Mouse (Mus musculus): ENCODE measurements around the gene Rimbp3. TPM values are rescaled to one million over a fixed set of nuclear protein-coding genes. Genes with fewer than 3 reads are reported as not detected.
"Not testable (repeated sequence)": the region's sequence is repeated elsewhere in the genome, so short reads cannot be mapped to it uniquely, and the experiment has no call there.

Gene Rimbp3
- polyA plus RNA-seq, 1 experiment from 2014 or later = 1.8 TPM

- Histone ChIP-seq H3K9me3 (0 out of 2 replicates have a peak, but pooled peaks cover 4% of the 10 kb centered on the region), H3K36me3 (no peaks in the 10 kb centered on the region), H3K4me2 (replicated peaks) (no peak overlapping the region), H3K27me3 (replicated peaks) (no peaks in the 10 kb centered on the region), H3K4me3 (no peak overlapping the region), H3K4me1 (no peaks in the 10 kb centered on the region), H3K27ac (no peak overlapping the region), H3K9ac (no peak overlapping the region)
- no peak for ATAC-seq (ENCODE audit: low FRiP score, low read depth)
- WGBS = 88% methylated on average over 5 of the region's 5 CpGs
Observed at GRCm38 (mm10) chr16:17225584-17225983, 17.2 kb downstream of the Rimbp3 start.

- no peak overlapping the region for H3K4me3 ChIP-seq
- H3K9me3 ChIP-seq = 0 out of 2 replicates have a peak, but pooled peaks cover 4% of the 10 kb centered on the region
- no peaks in the 10 kb centered on the region for H3K27me3 ChIP-seq (replicated peaks)
- no peak for ATAC-seq (ENCODE audit: low FRiP score, low read depth)
- no peak overlapping the region for H3K4me2 ChIP-seq (replicated peaks)
- H3K36me3 ChIP-seq = no peaks in the 10 kb centered on the region
- no peak overlapping the region for H3K27ac ChIP-seq
- H3K9ac ChIP-seq = no peak overlapping the region
- no peaks in the 10 kb centered on the region for H3K4me1 ChIP-seq
Observed at GRCm38 (mm10) chr16:17226496-17226895, 18.1 kb downstream of the Rimbp3 start.

GRCm38 (mm10) chr16:17231523-17231922 is 23.1 kb downstream of the Rimbp3 start:
- not testable (repeated sequence) for ATAC-seq (ENCODE audit: low FRiP score, low read depth); H3K9me3 ChIP-seq; H3K27me3 ChIP-seq (replicated peaks); H3K4me2 ChIP-seq (replicated peaks); H3K9ac ChIP-seq; H3K27ac ChIP-seq; H3K4me3 ChIP-seq; H3K36me3 ChIP-seq
- peaks cover 23% of the 10 kb centered on the region for H3K4me1 ChIP-seq
- WGBS = 93% methylated on average over 2 of the region's 2 CpGs

- 2% methylated on average over 55 of the region's 59 CpGs for WGBS
- peaks cover 29% of the 10 kb centered on the region for H3K4me1 ChIP-seq
Observed at GRCm38 (mm10) chr16:17232794-17233701, 24.6 kb downstream of the Rimbp3 start, which contains the start of gene Hic2. Gene Hic2 (plus strand): TSS chr16:17233572.

GRCm38 (mm10) chr16:17233702-17234498 is 25.5 kb downstream of the Rimbp3 start:
- peak overlapping the region; percentile 87 for H3K4me3 ChIP-seq
- peak overlapping the region; percentile 90 for H3K9ac ChIP-seq
- H3K4me1 ChIP-seq = peaks cover 33% of the 10 kb centered on the region
- 0 out of 2 replicates have a peak, but pooled peaks cover 4% of the 10 kb centered on the region for H3K9me3 ChIP-seq
- WGBS = under 1% methylated on average over 61 of the region's 62 CpGs
- H3K27me3 ChIP-seq (replicated peaks) = no peaks in the 10 kb centered on the region
- H3K27ac ChIP-seq = peak overlapping the region; percentile 87
- peak overlapping the region; percentile 78 for H3K4me2 ChIP-seq (replicated peaks)
- H3K36me3 ChIP-seq = no peaks in the 10 kb centered on the region
- ATAC-seq (ENCODE audit: low FRiP score, low read depth) = peak; percentile 76

More at GRCm38 (mm10) chr16:17232794-17233701, 24.6 kb downstream of the Rimbp3 start, which contains the start of gene Hic2:
- Histone ChIP-seq H3K9me3 (0 out of 2 replicates have a peak, but pooled peaks cover 4% of the 10 kb centered on the region), H3K4me2 (replicated peaks) (peak within 1 kb of the TSS; percentile 78), H3K27me3 (replicated peaks) (no peaks in the 10 kb centered on the region), H3K9ac (peak within 1 kb of the TSS; percentile 90), H3K27ac (peak within 1 kb of the TSS; percentile 87), H3K4me3 (peak within 1 kb of the TSS; percentile 87), H3K36me3 (no peaks in the 10 kb centered on the region)
- ATAC-seq (ENCODE audit: low FRiP score, low read depth) = peak; percentile 96

- H3K27ac ChIP-seq = 0 out of 2 replicates have a peak overlapping the region, but pooled peaks have one; percentile 87
- peak overlapping the region; percentile 90 for H3K9ac ChIP-seq
- 0 out of 2 replicates have a peak, but pooled peaks cover 4% of the 10 kb centered on the region for H3K9me3 ChIP-seq
- peak; percentile 22; the same call in 1 of the 2 replicates for ATAC-seq (ENCODE audit: low FRiP score, low read depth)
- no peaks in the 10 kb centered on the region for H3K36me3 ChIP-seq
- peak overlapping the region; percentile 87 for H3K4me3 ChIP-seq
- H3K27me3 ChIP-seq (replicated peaks) = no peaks in the 10 kb centered on the region
- H3K4me2 ChIP-seq (replicated peaks) = peak overlapping the region; percentile 78
- 2% methylated on average over 12 of the region's 12 CpGs for WGBS
- peaks cover 33% of the 10 kb centered on the region for H3K4me1 ChIP-seq
Observed at GRCm38 (mm10) chr16:17234499-17234895, 26.1 kb downstream of the Rimbp3 start.

- 52% methylated on average over 9 of the region's 9 CpGs for WGBS
- peaks cover 35% of the 10 kb centered on the region for H3K4me1 ChIP-seq
Observed at GRCm38 (mm10) chr16:17234916-17235665, 26.7 kb downstream of the Rimbp3 start.

GRCm38 (mm10) chr16:17237634-17238033 is 29.2 kb downstream of the Rimbp3 start:
- peaks cover 35% of the 10 kb centered on the region for H3K4me1 ChIP-seq
- ATAC-seq (ENCODE audit: low FRiP score, low read depth) = no peak
- no peaks in the 10 kb centered on the region for H3K9me3 ChIP-seq
- no peaks in the 10 kb centered on the region for H3K36me3 ChIP-seq
- WGBS = 92% methylated on average over 3 of the region's 3 CpGs
- H3K4me3 ChIP-seq = no peak overlapping the region
- no peak overlapping the region for H3K4me2 ChIP-seq (replicated peaks)
- no peak overlapping the region for H3K27ac ChIP-seq
- no peaks in the 10 kb centered on the region for H3K27me3 ChIP-seq (replicated peaks)
- H3K9ac ChIP-seq = no peak overlapping the region

More at GRCm38 (mm10) chr16:17234916-17235665, 26.7 kb downstream of the Rimbp3 start:
- ATAC-seq (ENCODE audit: low FRiP score, low read depth) = no peak
- H3K4me3 ChIP-seq = peak overlapping the region; percentile 87
- no peaks in the 10 kb centered on the region for H3K36me3 ChIP-seq
- no peak overlapping the region for H3K27ac ChIP-seq
- no peaks in the 10 kb centered on the region for H3K27me3 ChIP-seq (replicated peaks)
- H3K9ac ChIP-seq = peak overlapping the region; percentile 90
- H3K4me2 ChIP-seq (replicated peaks) = peak overlapping the region; percentile 78
- no peaks in the 10 kb centered on the region for H3K9me3 ChIP-seq

- Histone ChIP-seq H3K4me3 (no peak overlapping the region), H3K9me3 (no peaks in the 10 kb centered on the region), H3K36me3 (no peaks in the 10 kb centered on the region), H3K27me3 (replicated peaks) (no peaks in the 10 kb centered on the region), H3K4me2 (replicated peaks) (no peak overlapping the region), H3K9ac (no peak overlapping the region), H3K27ac (no peak overlapping the region), H3K4me1 (peaks cover 34% of the 10 kb centered on the region)
- WGBS = 83% methylated on average over 2 of the region's 2 CpGs
- ATAC-seq (ENCODE audit: low FRiP score, low read depth) = no peak
Observed at GRCm38 (mm10) chr16:17239409-17239808, 31.0 kb downstream of the Rimbp3 start.

GRCm38 (mm10) chr16:17243731-17244130 is 35.3 kb downstream of the Rimbp3 start:
- no peak for ATAC-seq (ENCODE audit: low FRiP score, low read depth)

GRCm38 (mm10) chr16:17244996-17245395 is 36.6 kb downstream of the Rimbp3 start:
- ATAC-seq (ENCODE audit: low FRiP score, low read depth) = no peak
- 93% methylated on average over 1 of the region's 1 CpGs for WGBS

More at GRCm38 (mm10) chr16:17243731-17244130, 35.3 kb downstream of the Rimbp3 start:
- H3K4me2 ChIP-seq (replicated peaks) = no peak overlapping the region
- H3K27me3 ChIP-seq (replicated peaks) = no peaks in the 10 kb centered on the region
- H3K4me1 ChIP-seq = peaks cover 4% of the 10 kb centered on the region; the same call in 1 of the 2 replicates
- no peaks in the 10 kb centered on the region for H3K36me3 ChIP-seq
- H3K9me3 ChIP-seq = no peaks in the 10 kb centered on the region
- no peak overlapping the region for H3K9ac ChIP-seq
- 74% methylated on average over 1 of the region's 1 CpGs for WGBS
- H3K27ac ChIP-seq = no peak overlapping the region
- H3K4me3 ChIP-seq = no peak overlapping the region

More at GRCm38 (mm10) chr16:17244996-17245395, 36.6 kb downstream of the Rimbp3 start:
- no peaks in the 10 kb centered on the region for H3K9me3 ChIP-seq
- H3K4me1 ChIP-seq = 0 out of 2 replicates have a peak, but pooled peaks cover 1% of the 10 kb centered on the region
- H3K36me3 ChIP-seq = no peaks in the 10 kb centered on the region
- no peak overlapping the region for H3K27ac ChIP-seq
- H3K4me3 ChIP-seq = no peak overlapping the region
- H3K4me2 ChIP-seq (replicated peaks) = no peak overlapping the region
- H3K9ac ChIP-seq = no peak overlapping the region
- H3K27me3 ChIP-seq (replicated peaks) = no peaks in the 10 kb centered on the region

Measured in neural tube, embryonic 12.5 days (tissue).